Mouse (Mus musculus): ENCODE results near the gene Tff3. TPM values are rescaled to one million over a fixed set of nuclear protein-coding genes. Genes with fewer than 3 reads are reported as not detected.

Gene Tff3
- polyA plus RNA-seq (2012; rRNA removed), result 0.28 and 0.96 TPM in 2 replicates

DNA sequence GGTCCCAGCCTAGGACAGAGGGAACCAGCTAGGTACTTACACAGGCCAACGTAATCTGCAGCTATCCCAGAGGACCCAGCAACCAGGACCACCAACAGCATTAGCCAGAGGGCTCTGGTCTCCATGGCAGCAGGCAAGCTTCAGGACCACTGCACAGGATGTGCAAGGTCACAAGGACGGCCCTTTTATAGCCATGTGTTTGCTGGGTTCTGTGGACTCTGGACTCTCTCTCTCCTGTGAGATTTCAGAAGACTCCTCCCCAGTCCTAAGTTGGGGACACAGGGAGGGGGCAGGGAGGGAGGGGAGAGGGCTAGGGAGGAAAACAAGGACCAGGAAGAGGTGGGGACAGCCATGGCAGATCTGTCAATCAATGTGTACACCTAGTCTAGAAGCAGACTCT, at the start of gene Tff3:
Gene Tff3 (minus strand): TSS at position 195 of the 400 bp plus-strand sequence.
- H3K27me3 ChIP-seq (ENCODE audit: control insufficient read depth, insufficient read depth, low read length), result no peaks in the 10 kb centered on the region
- H3K27ac ChIP-seq (ENCODE audit: control insufficient read depth, insufficient read depth, low read depth, low read length), result no peak within 1 kb of the TSS
- no peak for TF ChIP-seq POLR2A (IDR thresholded peaks at IDR 0.05; ENCODE audit: control insufficient read depth, low read depth, low read length)
- TF ChIP-seq CTCF (IDR thresholded peaks at IDR 0.05; ENCODE audit: control insufficient read depth, insufficient read depth, insufficient replicate concordance, low read depth, low read length), result no peak
- no peak within 1 kb of the TSS for H3K4me3 ChIP-seq (ENCODE audit: control insufficient read depth, low read depth, low read length)
- no peaks in the 10 kb centered on the region for H3K36me3 ChIP-seq (ENCODE audit: control insufficient read depth, insufficient read depth, low read length)
- no peaks in the 10 kb centered on the region; the same call in 1 of the 2 replicates for H3K4me1 ChIP-seq (ENCODE audit: control insufficient read depth, insufficient read depth, low read length)

DNA sequence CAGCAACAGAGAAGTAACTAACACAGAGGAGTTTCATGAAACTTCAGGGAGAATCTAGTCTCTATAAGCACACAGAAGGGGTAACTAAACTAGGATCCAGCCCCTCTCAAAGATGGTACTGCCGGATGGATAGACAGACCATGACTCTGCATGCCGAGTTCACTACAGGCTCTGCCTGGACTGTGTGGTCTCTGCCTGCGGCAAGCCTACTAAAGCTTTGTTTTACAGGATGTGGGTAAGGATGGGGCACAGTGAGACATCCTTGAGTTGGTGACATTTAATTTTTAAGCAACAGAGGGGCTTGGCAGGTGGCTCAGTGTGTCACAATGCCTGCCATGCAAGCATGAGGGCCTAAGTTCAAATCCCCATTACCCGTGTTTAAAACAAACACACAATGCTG, 46.9 kb upstream of the Tff3 start:
- Histone ChIP-seq H3K4me1 (ENCODE audit: control insufficient read depth, insufficient read depth, low read length) (no peaks in the 10 kb centered on the region), H3K27me3 (ENCODE audit: control insufficient read depth, insufficient read depth, low read length) (no peaks in the 10 kb centered on the region), H3K4me3 (ENCODE audit: control insufficient read depth, low read depth, low read length) (no peak overlapping the region; the same call in 1 of the 2 replicates), H3K27ac (ENCODE audit: control insufficient read depth, insufficient read depth, low read depth, low read length) (no peak overlapping the region), H3K36me3 (ENCODE audit: control insufficient read depth, insufficient read depth, low read length) (no peaks in the 10 kb centered on the region)
- TF ChIP-seq POLR2A (IDR thresholded peaks at IDR 0.05; ENCODE audit: control insufficient read depth, low read depth, low read length) (no peak), CTCF (IDR thresholded peaks at IDR 0.05; ENCODE audit: control insufficient read depth, insufficient read depth, insufficient replicate concordance, low read depth, low read length) (no peak)

DNA sequence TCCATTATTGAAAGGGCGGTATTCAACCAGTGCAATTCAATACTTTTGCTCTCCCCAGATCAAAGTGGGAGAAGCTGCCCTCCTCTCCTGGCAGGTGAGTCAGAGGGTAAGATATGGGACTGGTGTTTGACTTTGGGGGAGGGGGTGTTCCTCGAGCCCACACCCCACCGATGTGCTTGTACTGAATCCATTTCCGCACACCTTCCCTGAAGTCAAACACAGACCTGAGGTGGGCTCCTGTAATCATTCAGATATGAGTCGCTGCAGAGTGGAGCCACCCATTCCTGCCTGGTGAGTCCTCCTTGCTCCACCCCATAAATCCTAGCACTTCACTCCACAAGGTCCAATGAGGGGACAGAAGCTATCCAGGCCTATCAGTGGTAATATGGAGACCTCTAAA, 40.4 kb upstream of the Tff3 start:
- TF ChIP-seq POLR2A (IDR thresholded peaks at IDR 0.05; ENCODE audit: control insufficient read depth, low read depth, low read length), result no peak
- no peak for TF ChIP-seq CTCF (IDR thresholded peaks at IDR 0.05; ENCODE audit: control insufficient read depth, insufficient read depth, insufficient replicate concordance, low read depth, low read length)
- Histone ChIP-seq H3K27ac (ENCODE audit: control insufficient read depth, insufficient read depth, low read depth, low read length) (no peak overlapping the region), H3K36me3 (ENCODE audit: control insufficient read depth, insufficient read depth, low read length) (no peaks in the 10 kb centered on the region), H3K27me3 (ENCODE audit: control insufficient read depth, insufficient read depth, low read length) (no peaks in the 10 kb centered on the region), H3K4me3 (ENCODE audit: control insufficient read depth, low read depth, low read length) (no peak overlapping the region), H3K4me1 (ENCODE audit: control insufficient read depth, insufficient read depth, low read length) (no peaks in the 10 kb centered on the region)

DNA sequence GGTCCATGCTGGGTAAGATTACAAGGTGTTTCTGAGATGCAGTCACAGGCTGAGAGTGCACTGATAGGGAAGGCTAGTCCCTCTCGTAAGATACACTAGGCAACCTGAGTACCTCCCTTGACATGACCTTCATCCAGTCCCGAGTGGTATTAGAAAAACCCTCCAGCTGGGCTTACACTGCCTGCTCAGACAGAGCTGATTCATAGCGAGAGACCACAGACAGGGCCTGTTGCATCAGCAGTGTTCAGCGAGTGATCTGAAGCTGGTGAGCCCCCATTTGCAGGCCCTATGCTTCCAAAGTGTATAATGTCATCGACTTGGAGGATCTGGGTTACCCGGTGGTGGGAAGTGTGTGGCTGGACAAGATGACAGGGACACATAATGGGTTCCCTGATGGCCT, 35.7 kb upstream of the Tff3 start, which contains the start of gene Tff1:
Gene Tff1 (minus strand): TSS at position 151 of the 400 bp plus-strand sequence.
- Histone ChIP-seq H3K36me3 (ENCODE audit: control insufficient read depth, insufficient read depth, low read length) (no peaks in the 10 kb centered on the region), H3K27ac (ENCODE audit: control insufficient read depth, insufficient read depth, low read depth, low read length) (no peak within 1 kb of the TSS), H3K27me3 (ENCODE audit: control insufficient read depth, insufficient read depth, low read length) (no peaks in the 10 kb centered on the region), H3K4me1 (ENCODE audit: control insufficient read depth, insufficient read depth, low read length) (no peaks in the 10 kb centered on the region), H3K4me3 (ENCODE audit: control insufficient read depth, low read depth, low read length) (no peak within 1 kb of the TSS)
- TF ChIP-seq POLR2A (IDR thresholded peaks at IDR 0.05; ENCODE audit: control insufficient read depth, low read depth, low read length) (no peak), CTCF (IDR thresholded peaks at IDR 0.05; ENCODE audit: control insufficient read depth, insufficient read depth, insufficient replicate concordance, low read depth, low read length) (no peak)

DNA sequence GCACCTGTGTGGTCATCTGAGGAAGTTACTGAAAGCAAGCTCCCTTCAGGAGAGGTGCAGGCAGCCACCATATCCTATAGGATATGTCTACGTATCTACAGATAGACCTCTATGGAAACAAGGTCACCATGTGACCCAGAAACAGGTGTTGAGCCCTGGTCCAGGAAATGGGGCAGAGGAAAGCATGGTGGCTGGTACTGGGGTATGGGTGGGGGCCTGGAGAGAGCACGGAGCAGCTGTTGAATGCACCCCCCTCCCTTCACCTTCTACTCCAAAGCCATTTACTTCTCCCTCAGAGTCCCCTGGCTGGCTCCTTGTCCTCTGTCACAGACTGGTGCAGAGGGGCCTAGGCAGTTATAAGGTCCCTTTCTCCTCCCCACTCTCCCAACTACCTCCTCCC, 34.4 kb upstream of the Tff3 start:
- no peaks in the 10 kb centered on the region for H3K27me3 ChIP-seq (ENCODE audit: control insufficient read depth, insufficient read depth, low read length)
- no peaks in the 10 kb centered on the region for H3K36me3 ChIP-seq (ENCODE audit: control insufficient read depth, insufficient read depth, low read length)
- H3K4me1 ChIP-seq (ENCODE audit: control insufficient read depth, insufficient read depth, low read length), result no peaks in the 10 kb centered on the region
- H3K4me3 ChIP-seq (ENCODE audit: control insufficient read depth, low read depth, low read length), result no peak overlapping the region
- no peak for TF ChIP-seq CTCF (IDR thresholded peaks at IDR 0.05; ENCODE audit: control insufficient read depth, insufficient read depth, insufficient replicate concordance, low read depth, low read length)
- TF ChIP-seq POLR2A (IDR thresholded peaks at IDR 0.05; ENCODE audit: control insufficient read depth, low read depth, low read length), result no peak
- no peak overlapping the region for H3K27ac ChIP-seq (ENCODE audit: control insufficient read depth, insufficient read depth, low read depth, low read length)

DNA sequence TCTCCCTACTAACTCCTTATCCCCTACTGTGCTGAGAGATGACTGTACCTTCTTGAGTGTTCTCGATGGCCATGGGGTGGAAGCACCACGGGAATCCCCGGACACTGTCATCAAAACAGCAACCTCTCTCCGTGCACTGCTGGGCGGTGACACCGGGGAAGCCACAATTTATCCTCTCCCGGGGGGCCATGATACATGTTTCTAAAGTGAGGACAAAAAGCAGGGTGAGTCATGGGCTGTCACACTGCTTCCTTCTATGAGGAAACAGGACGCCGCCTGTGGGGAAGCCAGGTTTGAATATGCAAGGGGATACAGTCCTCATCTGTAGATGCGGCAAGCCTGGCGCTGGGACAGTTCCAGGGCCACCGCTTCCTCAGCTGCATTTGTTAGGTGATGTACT, 33.2 kb upstream of the Tff3 start:
- no peak overlapping the region for H3K4me3 ChIP-seq (ENCODE audit: control insufficient read depth, low read depth, low read length)
- H3K4me1 ChIP-seq (ENCODE audit: control insufficient read depth, insufficient read depth, low read length), result no peaks in the 10 kb centered on the region
- TF ChIP-seq POLR2A (IDR thresholded peaks at IDR 0.05; ENCODE audit: control insufficient read depth, low read depth, low read length), result no peak
- no peak for TF ChIP-seq CTCF (IDR thresholded peaks at IDR 0.05; ENCODE audit: control insufficient read depth, insufficient read depth, insufficient replicate concordance, low read depth, low read length)
- H3K36me3 ChIP-seq (ENCODE audit: control insufficient read depth, insufficient read depth, low read length), result no peaks in the 10 kb centered on the region
- H3K27me3 ChIP-seq (ENCODE audit: control insufficient read depth, insufficient read depth, low read length), result no peaks in the 10 kb centered on the region
- H3K27ac ChIP-seq (ENCODE audit: control insufficient read depth, insufficient read depth, low read depth, low read length), result no peak overlapping the region

DNA sequence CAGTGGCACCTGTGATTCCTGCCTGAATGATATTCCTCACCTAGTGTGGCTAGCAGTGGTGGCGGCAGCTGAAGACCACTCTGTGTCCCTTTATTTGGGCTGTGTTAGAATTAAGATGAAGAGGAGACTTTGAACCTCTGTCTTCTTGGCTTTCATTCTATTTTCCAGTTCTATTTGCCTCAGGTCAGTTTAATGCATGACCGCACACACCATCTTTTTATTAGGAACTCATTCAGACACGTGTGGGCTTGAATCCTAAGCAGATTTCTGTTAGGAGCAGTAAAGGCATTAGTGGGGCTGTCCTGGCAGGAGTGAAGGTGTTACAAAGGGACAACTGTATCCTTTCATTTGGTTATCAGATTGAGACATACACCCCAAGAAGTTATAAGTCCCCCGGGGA, 30.8 kb upstream of the Tff3 start:
- Histone ChIP-seq H3K27me3 (ENCODE audit: control insufficient read depth, insufficient read depth, low read length) (no peaks in the 10 kb centered on the region), H3K4me1 (ENCODE audit: control insufficient read depth, insufficient read depth, low read length) (no peaks in the 10 kb centered on the region), H3K27ac (ENCODE audit: control insufficient read depth, insufficient read depth, low read depth, low read length) (no peak overlapping the region), H3K36me3 (ENCODE audit: control insufficient read depth, insufficient read depth, low read length) (no peaks in the 10 kb centered on the region), H3K4me3 (ENCODE audit: control insufficient read depth, low read depth, low read length) (no peak overlapping the region)
- TF ChIP-seq CTCF (IDR thresholded peaks at IDR 0.05; ENCODE audit: control insufficient read depth, insufficient read depth, insufficient replicate concordance, low read depth, low read length), result no peak
- TF ChIP-seq POLR2A (IDR thresholded peaks at IDR 0.05; ENCODE audit: control insufficient read depth, low read depth, low read length), result no peak

DNA sequence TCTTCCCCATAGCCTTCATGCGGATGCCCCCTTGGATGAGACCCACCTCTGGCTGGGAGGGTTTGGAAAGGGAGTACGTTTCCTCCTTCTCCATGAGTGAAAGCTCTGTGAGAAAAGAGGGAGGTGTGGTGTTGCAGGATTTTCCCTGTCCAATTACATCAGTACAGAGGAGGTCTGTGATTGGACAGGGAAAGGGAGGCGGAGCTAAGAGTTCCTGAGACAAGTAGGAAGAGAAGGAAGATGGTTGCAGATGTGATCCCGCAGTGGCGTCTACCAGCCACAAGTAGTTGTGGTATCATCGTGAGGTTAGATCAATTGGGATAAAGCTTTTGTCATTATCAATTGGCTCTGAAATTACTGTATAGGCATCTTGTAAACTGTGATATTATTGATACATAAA, 28.5 kb upstream of the Tff3 start:
- no peak overlapping the region for H3K4me3 ChIP-seq (ENCODE audit: control insufficient read depth, low read depth, low read length)
- no peak overlapping the region for H3K27ac ChIP-seq (ENCODE audit: control insufficient read depth, insufficient read depth, low read depth, low read length)
- TF ChIP-seq CTCF (IDR thresholded peaks at IDR 0.05; ENCODE audit: control insufficient read depth, insufficient read depth, insufficient replicate concordance, low read depth, low read length), result no peak
- H3K36me3 ChIP-seq (ENCODE audit: control insufficient read depth, insufficient read depth, low read length), result no peaks in the 10 kb centered on the region
- no peaks in the 10 kb centered on the region for H3K4me1 ChIP-seq (ENCODE audit: control insufficient read depth, insufficient read depth, low read length)
- H3K27me3 ChIP-seq (ENCODE audit: control insufficient read depth, insufficient read depth, low read length), result no peaks in the 10 kb centered on the region
